ENCODE assay signal across 8 mouse cellular contexts in genomic region chr13:49449318-49449749, GRCm38 (mm10). TPM values are rescaled to one million over a fixed set of nuclear protein-coding genes. Genes with fewer than 3 reads are reported as not detected.
A peak's percentile ranks its signal among the peaks of the same experiment; 100 is the strongest.
DNase-seq lines count a peak whose midpoint lies in the region; ATAC-seq lines count a peak whose summit lies in the region.

No protein-coding gene starts in this region.

- peaks cover 2% of the 10 kb centered on the region; the same call in 1 of the 2 replicates for H3K36me3 ChIP-seq in heart, embryonic 11.5 days (ENCODE audit: control insufficient read depth, insufficient read depth, low read length)
- H3K36me3 ChIP-seq in limb, embryonic 12.5 days: peaks cover 66% of the 10 kb centered on the region
- 0 out of 2 replicates have a peak, but pooled peaks cover 6% of the 10 kb centered on the region for H3K36me3 ChIP-seq in midbrain, embryonic 16.5 days (ENCODE audit: control insufficient read depth, insufficient read depth, low read length)

- no peaks in the 10 kb centered on the region for H3K27me3 ChIP-seq in heart, embryonic 11.5 days (ENCODE audit: control insufficient read depth, insufficient read depth, low read length)
- no peaks in the 10 kb centered on the region for H3K27me3 ChIP-seq in limb, embryonic 12.5 days
- H3K27me3 ChIP-seq in midbrain, embryonic 16.5 days (ENCODE audit: control insufficient read depth, insufficient read depth, low read depth, low read length): no peaks in the 10 kb centered on the region

- WGBS in heart, embryonic 11.5 days (ENCODE audit: insufficient replicate concordance): 43% methylated on average over 5 of the region's 5 CpGs
- 53% methylated on average over 5 of the region's 5 CpGs for WGBS in limb, embryonic 12.5 days
- 38% methylated on average over 5 of the region's 5 CpGs for WGBS in midbrain, embryonic 16.5 days

- no peak for ATAC-seq in heart, embryonic 11.5 days (replicated peaks; ENCODE audit: insufficient number of reproducible peaks, low FRiP score, low TSS enrichment)
- peak; percentile 73 for ATAC-seq in limb, embryonic 12.5 days (ENCODE audit: insufficient number of reproducible peaks, insufficient read depth, low FRiP score, low TSS enrichment, low read depth)
- peak; percentile 89 for ATAC-seq in midbrain, embryonic 16.5 days

- no peaks in the 10 kb centered on the region for H3K9me3 ChIP-seq in heart, embryonic 11.5 days (replicated peaks; ENCODE audit: control insufficient read depth, low read length)
- no peaks in the 10 kb centered on the region for H3K9me3 ChIP-seq in limb, embryonic 12.5 days
- H3K9me3 ChIP-seq in midbrain, embryonic 16.5 days (replicated peaks; ENCODE audit: control insufficient read depth, low read length, poor library complexity, severe bottlenecking): no peaks in the 10 kb centered on the region

- no peaks in the 10 kb centered on the region for H3K4me1 ChIP-seq in heart, embryonic 11.5 days (ENCODE audit: control insufficient read depth, insufficient read depth, low read length)
- no peaks in the 10 kb centered on the region for H3K4me1 ChIP-seq in limb, embryonic 12.5 days (replicated peaks)
- H3K4me1 ChIP-seq in midbrain, embryonic 16.5 days (ENCODE audit: control insufficient read depth, insufficient read depth, low read length): no peaks in the 10 kb centered on the region

- H3K27ac ChIP-seq in heart, embryonic 11.5 days (ENCODE audit: low read depth, low read length): no peak overlapping the region
- no peak overlapping the region for H3K27ac ChIP-seq in limb, embryonic 12.5 days
- no peak overlapping the region for H3K27ac ChIP-seq in midbrain, embryonic 16.5 days (ENCODE audit: low read length)

- H3K4me3 ChIP-seq in heart, embryonic 11.5 days (ENCODE audit: low read depth, low read length): no peak overlapping the region
- no peak overlapping the region for H3K4me3 ChIP-seq in limb, embryonic 12.5 days (replicated peaks)
- no peak overlapping the region for H3K4me3 ChIP-seq in midbrain, embryonic 16.5 days (ENCODE audit: low read depth, low read length)

- H3K4me2 ChIP-seq in heart, embryonic 11.5 days: no peak overlapping the region
- no peak overlapping the region for H3K4me2 ChIP-seq in limb, embryonic 12.5 days
- H3K4me2 ChIP-seq in midbrain, embryonic 16.5 days (ENCODE audit: low read length): no peak overlapping the region

- no peak overlapping the region for H3K9ac ChIP-seq in heart, embryonic 11.5 days (ENCODE audit: low read depth, low read length)
- no peak overlapping the region for H3K9ac ChIP-seq in limb, embryonic 12.5 days (replicated peaks)
- H3K9ac ChIP-seq in midbrain, embryonic 16.5 days (ENCODE audit: low read depth, low read length): no peak overlapping the region

- DNase-seq in heart, adult 11 months: peak; percentile 96
- DNase-seq in embryo, embryonic 11.5 days (ENCODE audit: low read depth, low spot score): peak; percentile 57
- DNase-seq in gastrocnemius, postnatal 4 days (ENCODE audit: low spot score in 2 of 2): peak; percentile 68 to 87
- peak; percentile 53 for DNase-seq in kidney, adult 11 months
- DNase-seq in spleen, postnatal 10 days (ENCODE audit: low spot score in 2 of 2): peak; percentile 59 to 84

RNA-seq across cellular contexts. Expression of gene Ippk, which starts 28.3 kb away (rescaled TPM):
- polyA plus RNA-seq in heart, embryonic 11.5 days (2014; fragmentation: Nextera tagmentation; extraction: Ambion mirVana): 11.1 and 11.6 TPM in 2 replicates
- total RNA-seq in gastrocnemius, postnatal 4 days (2021): 1 to 10 TPM; 7.0 to 8.9 TPM
- polyA plus RNA-seq in limb, embryonic 12.5 days (2016; fragmentation: Nextera tagmentation; extraction: Ambion mirVana): 14.7 and 16.4 TPM in 2 replicates
- polyA plus RNA-seq in midbrain, embryonic 16.5 days (2015; fragmentation: Nextera tagmentation; extraction: Ambion mirVana): 13.2 and 14.1 TPM in 2 replicates

RNA-seq across cellular contexts. Expression of gene Tes3-ps, which starts 43.8 kb away (rescaled TPM):
- polyA plus RNA-seq in heart, embryonic 11.5 days (2014; fragmentation: Nextera tagmentation; extraction: Ambion mirVana): 0.42 and 0.56 TPM in 2 replicates
- total RNA-seq in gastrocnemius, postnatal 4 days (2021): 1 to 10 TPM; 1.6 to 1.8 TPM
- 1.1 and 1.6 TPM in 2 replicates for polyA plus RNA-seq in limb, embryonic 12.5 days (2016; fragmentation: Nextera tagmentation; extraction: Ambion mirVana)
- 0.53 and 0.55 TPM in 2 replicates for polyA plus RNA-seq in midbrain, embryonic 16.5 days (2015; fragmentation: Nextera tagmentation; extraction: Ambion mirVana)

RNA-seq across cellular contexts. Expression of gene Ecm2, which starts 55.3 kb away (rescaled TPM):
- 1.4 and 1.8 TPM in 2 replicates for polyA plus RNA-seq in heart, embryonic 11.5 days (2014; fragmentation: Nextera tagmentation; extraction: Ambion mirVana)
- total RNA-seq in gastrocnemius, postnatal 4 days (2021): 10 to 100 TPM; 11.7 to 14.8 TPM
- polyA plus RNA-seq in limb, embryonic 12.5 days (2016; fragmentation: Nextera tagmentation; extraction: Ambion mirVana): 0.51 and 0.55 TPM in 2 replicates
- polyA plus RNA-seq in midbrain, embryonic 16.5 days (2015; fragmentation: Nextera tagmentation; extraction: Ambion mirVana): 1.8 and 1.9 TPM in 2 replicates
